Mouse (Mus musculus) E14TG2a.4 (cell line): ENCODE measurements around the gene Mboat2.

Experiments used
- CTCF ChIP-seq: conservative IDR thresholded peaks from 2 replicates; pipeline ENCODE4 v1.5.1; 2014; ENCODE audit warnings: low read length
- NANOG ChIP-seq: IDR thresholded peaks from 2 replicates; pipeline ENCODE4 v1.6.1; 2014; ENCODE audit warnings: borderline replicate concordance, low read length, mixed read lengths
- POU5F1 ChIP-seq: IDR thresholded peaks from 2 replicates; pipeline ENCODE4 v1.6.1; 2014; ENCODE audit warnings: low read length, borderline replicate concordance

DNA sequence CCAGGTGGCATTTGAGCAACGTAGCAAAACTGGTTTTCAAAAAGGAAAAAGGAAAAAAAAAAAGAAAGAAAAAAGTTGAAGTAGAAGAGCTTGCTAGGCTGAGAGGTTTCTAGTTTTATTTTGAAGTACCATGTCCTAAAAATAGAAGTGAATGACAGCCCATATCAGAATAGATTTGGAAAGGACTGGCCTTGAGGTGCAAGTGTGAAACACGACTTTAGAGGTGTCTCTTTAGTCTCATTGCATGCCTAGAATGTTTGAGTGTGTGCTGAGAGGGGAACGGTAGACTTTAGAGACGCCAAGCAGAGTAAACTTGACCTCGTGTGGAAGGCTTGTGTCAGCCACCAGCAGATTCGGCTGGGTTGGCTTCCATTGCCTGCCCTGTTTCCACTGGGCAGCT is 81.5 kb downstream of the Mboat2 start:
- TF ChIP-seq CTCF (no peak), NANOG (no peak), POU5F1 (no peak)
